Mouse (Mus musculus) testis, postnatal 10 days (tissue): ENCODE results near the gene Tbc1d1.

Source experiments
- DNase-seq: peaks from one replicate; pipeline ENCODE4 v3.0.0; 2021; ENCODE audit warnings: low spot score

The Tbc1d1 gene

GRCm38 (mm10) chr5:64280191-64280590 is 124.1 kb downstream of the Tbc1d1 start:
- no peak for DNase-seq

- no peak for DNase-seq
These were observed 124.5 kb downstream of the Tbc1d1 start for GRCm38 (mm10) chr5:64280613-64281012.

GRCm38 (mm10) chr5:64281674-64282073 is 125.6 kb downstream of the Tbc1d1 start:
- DNase-seq, result no peak

- DNase-seq, result no peak
These were observed 126.5 kb downstream of the Tbc1d1 start for GRCm38 (mm10) chr5:64282594-64282993.

GRCm38 (mm10) chr5:64285289-64285688 is 129.2 kb downstream of the Tbc1d1 start:
- DNase-seq, result no peak

GRCm38 (mm10) chr5:64285851-64286250 is 129.7 kb downstream of the Tbc1d1 start:
- DNase-seq, result no peak

GRCm38 (mm10) chr5:64287287-64287686 is 131.2 kb downstream of the Tbc1d1 start:
- DNase-seq, result no peak

GRCm38 (mm10) chr5:64288031-64288928 is 132.2 kb downstream of the Tbc1d1 start:
- DNase-seq, result no peak

GRCm38 (mm10) chr5:64289202-64290060 is 133.3 kb downstream of the Tbc1d1 start:
- peak; percentile 87 for DNase-seq

- DNase-seq, result no peak
These were observed 133.9 kb downstream of the Tbc1d1 start for GRCm38 (mm10) chr5:64290061-64290345.

- DNase-seq, result no peak
These were observed 135.6 kb downstream of the Tbc1d1 start for GRCm38 (mm10) chr5:64291657-64292056.

GRCm38 (mm10) chr5:64295621-64296020 is 139.5 kb downstream of the Tbc1d1 start:
- no peak for DNase-seq

- DNase-seq, result no peak
These were observed 140.2 kb downstream of the Tbc1d1 start for GRCm38 (mm10) chr5:64296328-64296727.

GRCm38 (mm10) chr5:64297100-64297499 is 141.0 kb downstream of the Tbc1d1 start:
- no peak for DNase-seq

GRCm38 (mm10) chr5:64298331-64299036 is 142.4 kb downstream of the Tbc1d1 start:
- DNase-seq, result no peak

GRCm38 (mm10) chr5:64299508-64300324 is 143.6 kb downstream of the Tbc1d1 start:
- no peak for DNase-seq

- no peak for DNase-seq
These were observed 145.1 kb downstream of the Tbc1d1 start for GRCm38 (mm10) chr5:64301246-64301645.

- no peak for DNase-seq
These were observed 151.2 kb downstream of the Tbc1d1 start for GRCm38 (mm10) chr5:64307289-64307688.

GRCm38 (mm10) chr5:64312295-64312694 is 156.2 kb downstream of the Tbc1d1 start:
- DNase-seq, result no peak

- DNase-seq, result no peak
These were observed 157.4 kb downstream of the Tbc1d1 start for GRCm38 (mm10) chr5:64313481-64313880.

- no peak for DNase-seq
These were observed 158.4 kb downstream of the Tbc1d1 start for GRCm38 (mm10) chr5:64314288-64315052.
